Mouse (Mus musculus): ENCODE data around the gene Khsrp. TPM values are rescaled to one million over a fixed set of nuclear protein-coding genes. Genes with fewer than 3 reads are reported as not detected.

The Khsrp gene
- polyA plus RNA-seq (2012; rRNA removed): 30.1 and 35.2 TPM in 2 replicates

DNA sequence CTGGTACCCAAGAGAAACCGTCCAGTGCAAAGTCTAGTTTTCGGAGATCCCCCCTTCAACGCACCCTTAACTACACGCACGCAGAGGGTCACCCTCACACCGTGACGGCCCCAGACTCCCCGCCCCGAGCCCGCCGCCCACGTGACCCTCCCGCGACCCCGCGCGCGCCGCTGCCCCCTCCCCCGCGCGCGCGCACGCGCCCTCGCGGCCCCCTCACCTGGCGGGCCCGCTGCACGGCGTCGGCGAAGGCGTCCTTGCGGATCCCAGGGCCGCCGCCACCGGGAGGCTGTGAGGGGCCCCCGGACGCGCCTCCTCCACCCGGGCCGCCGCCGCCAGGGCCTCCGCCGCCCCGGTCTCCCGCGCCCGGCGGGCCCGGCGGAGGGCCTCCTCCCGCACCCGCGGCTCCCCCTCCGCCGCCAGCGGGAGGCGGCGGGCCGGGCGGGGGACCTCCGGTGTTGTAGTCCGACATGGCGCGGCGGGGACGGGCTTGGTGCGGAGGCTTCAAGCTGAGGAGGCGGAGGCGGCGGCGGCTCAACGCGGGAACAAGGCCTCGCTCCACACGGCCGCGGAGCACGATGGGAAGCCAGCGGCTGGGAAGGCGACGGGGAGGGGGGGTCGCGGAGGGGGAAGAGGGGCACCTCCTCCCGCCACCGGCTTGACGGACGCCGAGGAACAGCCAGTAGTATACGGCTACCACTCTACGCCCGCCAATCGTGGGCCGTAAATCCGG, at the start of gene Khsrp:
TSS of gene Khsrp (minus strand) at position 592 of the 730 bp plus-strand sequence.

GRCm38 (mm10) chr17:57078336-57078735, 47.0 kb upstream of the Khsrp start, which contains the start of gene Dennd1c:
Gene Dennd1c (minus strand): TSS chr17:57078514.

DNA sequence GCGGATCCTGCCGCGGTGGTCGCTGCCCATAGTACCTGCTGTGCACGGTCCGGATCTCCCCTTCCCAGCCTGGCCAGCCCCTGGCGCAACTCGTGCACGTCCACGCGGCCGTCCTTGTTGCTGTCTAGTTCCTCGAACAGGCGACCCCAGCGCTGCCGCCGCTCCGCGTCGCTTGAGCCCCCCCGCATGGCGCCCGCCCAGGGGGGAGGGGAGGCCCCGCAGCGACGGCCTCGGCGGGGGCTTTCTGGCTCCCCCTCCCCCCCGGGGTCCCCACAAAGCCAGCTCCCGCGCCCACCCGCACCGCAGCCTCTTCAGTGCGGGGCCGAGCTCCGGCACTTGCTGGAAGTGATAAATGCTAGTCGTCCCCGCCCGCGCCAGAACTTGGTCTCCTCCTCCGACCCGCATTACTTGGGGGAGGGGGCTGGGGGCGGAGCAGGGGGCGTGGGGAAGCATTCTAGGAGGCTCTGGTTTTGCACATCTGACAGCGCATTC, 28.2 kb upstream of the Khsrp start, which contains the start of gene Slc25a23:
TSS of gene Slc25a23 (minus strand) at position 378 of the 492 bp plus-strand sequence.

GRCm38 (mm10) chr17:57058891-57059485, 27.7 kb upstream of the Khsrp start, which contains the start of gene Crb3:
Gene Crb3 (plus strand): TSS chr17:57059105.

DNA sequence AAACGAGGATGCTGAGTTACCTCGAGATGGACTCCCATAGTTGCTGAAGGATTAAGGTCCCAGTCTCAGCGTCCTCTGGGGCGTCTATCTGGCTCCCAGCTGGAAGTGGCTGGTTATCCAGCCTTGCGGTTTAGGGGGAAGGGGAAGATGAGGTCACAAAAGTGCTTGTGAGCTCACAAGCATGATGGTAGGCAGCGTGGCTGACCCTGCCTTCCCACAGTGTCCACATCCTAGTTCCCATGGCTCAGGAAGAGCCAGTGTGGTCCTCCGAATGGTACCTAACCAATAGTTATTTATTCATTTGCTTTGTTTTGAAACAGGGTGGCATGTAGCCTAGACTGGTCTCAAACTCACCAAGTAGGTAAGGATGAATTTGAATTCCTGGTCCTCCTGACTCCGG, 10.2 kb upstream of the Khsrp start, which contains the start of gene Slc25a41:
TSS of gene Slc25a41 (minus strand) at position 101 of the 400 bp plus-strand sequence.

DNA sequence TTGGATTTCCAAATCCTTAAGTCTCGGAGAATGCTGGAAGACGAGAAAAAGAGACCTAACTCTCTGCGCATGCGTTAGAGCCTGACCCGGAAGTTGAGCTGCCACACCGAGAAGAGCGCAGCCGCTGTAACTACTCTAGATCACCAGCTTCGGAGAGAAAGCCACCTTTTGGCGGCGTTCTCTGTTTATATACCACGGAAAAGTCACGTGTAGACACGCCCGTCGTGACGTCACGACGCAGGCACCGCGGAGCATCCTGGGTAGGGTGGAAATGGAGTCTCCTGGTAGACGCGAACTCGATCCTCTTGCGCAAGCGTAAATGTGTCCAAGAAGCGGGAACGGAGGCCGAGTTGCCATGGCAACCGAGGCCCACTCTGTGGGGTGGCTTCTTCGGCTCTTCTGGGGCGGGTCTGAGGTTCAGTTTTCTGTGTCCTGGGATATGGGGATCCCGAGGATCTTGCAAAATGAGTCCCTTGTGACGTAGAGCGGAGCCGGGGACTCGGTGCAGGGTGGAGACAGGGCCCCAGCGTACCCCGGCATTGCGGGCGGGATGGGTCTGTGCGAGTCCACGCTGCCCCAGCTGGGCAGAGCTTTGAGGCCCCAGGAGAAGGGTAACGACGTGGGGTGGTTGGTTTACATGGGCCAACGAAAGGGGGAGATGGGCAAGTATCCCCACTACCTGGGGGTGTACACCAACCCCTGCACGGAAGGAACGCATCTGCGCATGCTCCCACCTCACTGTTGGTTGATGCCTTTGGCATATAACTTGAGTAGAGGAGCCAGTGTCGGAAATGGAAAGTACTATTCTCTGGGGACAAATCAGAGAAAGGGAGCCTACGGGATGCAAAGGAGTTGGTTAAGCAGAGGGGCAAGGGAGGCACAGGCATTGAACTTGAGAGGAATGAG, 19.8 kb downstream of the Khsrp start, which contains the start of the genes Gtf2f1 and Gm17949:
TSS of gene Gtf2f1 (minus strand) at position 53 of the 906 bp plus-strand sequence.
TSS of gene Gm17949 (plus strand) at position 234 of the 906 bp plus-strand sequence.

DNA sequence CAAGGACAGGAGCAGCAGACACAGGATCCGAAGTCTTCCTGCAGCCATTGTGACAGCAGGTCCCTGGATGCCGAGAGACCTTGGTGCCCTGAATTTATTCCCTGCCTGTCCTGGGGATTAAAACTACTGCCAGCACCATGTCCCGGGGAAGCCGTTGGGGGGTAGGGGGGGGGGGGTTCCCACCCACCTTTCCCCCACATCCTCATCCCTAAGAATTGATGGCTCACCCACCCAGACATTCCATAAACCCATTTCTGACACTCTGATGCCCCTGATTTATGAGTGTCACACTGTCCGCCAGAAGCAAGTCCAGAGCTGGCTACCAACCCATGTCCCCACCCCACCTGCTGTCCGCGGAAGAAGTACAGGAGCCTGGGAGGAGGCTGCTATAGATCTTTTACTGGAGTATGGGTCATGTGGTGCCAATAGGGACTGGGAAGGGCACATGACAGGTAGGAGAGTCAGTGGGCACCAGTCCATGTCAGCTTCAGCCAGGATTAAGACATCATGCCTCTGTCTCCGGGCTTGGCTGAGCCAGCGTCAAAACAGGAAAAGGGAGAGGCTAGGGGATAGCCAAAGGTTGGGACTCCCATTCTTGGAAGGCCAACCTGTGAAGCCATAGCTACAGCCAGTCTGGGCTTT, 31.2 kb downstream of the Khsrp start, which contains the start of gene Pspn:
TSS of gene Pspn (minus strand) at position 51 of the 642 bp plus-strand sequence.

DNA sequence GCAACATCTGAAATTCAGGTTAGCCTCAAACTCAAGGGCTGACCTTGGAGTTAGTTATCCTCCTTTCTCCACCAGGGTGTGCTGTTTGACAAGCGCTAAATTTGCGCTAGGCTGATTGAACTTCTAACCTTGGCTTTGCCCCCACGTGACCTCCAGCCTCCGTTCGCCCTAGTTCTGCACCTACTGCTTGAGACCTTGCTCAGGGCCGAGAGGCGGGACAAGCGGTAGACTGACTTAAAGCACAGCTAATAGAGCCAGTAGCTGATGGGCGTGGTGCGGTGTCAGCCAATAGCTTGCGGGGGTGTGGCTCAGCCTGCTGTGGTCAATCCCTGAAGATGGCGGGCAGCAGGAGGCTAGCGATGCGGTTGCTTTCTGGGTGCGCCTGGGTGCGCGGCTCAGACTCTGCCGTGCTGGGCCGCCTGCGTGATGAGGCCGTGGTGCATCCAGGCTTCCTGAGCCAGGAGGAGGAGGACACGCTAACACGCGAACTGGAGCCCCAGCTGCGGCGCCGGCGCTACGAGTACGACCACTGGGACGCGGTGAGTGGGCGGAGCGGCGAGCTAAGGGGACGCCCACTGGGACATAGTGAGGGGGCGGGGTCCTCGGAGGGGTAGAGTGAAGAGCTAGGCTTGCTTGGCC, 34.2 kb downstream of the Khsrp start, which contains the start of gene Alkbh7:
TSS of gene Alkbh7 (plus strand) at position 311 of the 639 bp plus-strand sequence.

DNA sequence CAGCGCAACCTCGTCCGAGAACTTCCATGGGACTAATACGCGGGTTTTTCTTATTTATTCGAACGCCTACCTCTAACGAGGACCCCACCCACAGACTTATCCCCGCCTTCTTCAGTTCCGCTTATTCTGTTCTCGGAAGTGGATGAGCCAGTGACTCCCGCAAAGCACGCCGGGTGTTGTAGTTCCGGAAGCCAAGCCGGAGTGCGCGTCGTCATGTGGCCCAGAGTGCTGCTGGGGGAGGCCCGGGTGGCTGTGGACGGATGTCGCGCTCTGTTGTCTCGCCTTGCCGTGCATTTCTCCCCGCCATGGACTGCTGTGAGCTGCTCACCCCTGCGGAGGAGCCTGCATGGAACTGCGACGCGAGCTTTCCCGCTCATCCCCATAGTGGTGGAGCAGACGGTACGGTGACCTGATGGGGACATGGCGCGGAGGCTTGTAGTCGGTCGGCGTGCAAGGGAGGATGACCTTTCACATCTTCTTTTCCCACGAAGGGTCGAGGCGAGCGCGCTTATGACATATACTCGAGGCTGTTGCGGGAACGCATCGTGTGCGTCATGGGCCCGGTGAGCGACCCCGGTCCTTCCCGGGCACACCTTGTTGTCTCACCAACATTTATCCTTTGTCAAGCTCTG, 41.1 kb downstream of the Khsrp start, which contains the start of gene Clpp:
TSS of gene Clpp (plus strand) at position 191 of the 632 bp plus-strand sequence.

GRCm38 (mm10) chr17:56982013-56982412, 49.3 kb downstream of the Khsrp start, which contains the start of gene Acer1:
Gene Acer1 (minus strand): TSS chr17:56982126.

Other genes starting within 250 kb of the Khsrp start
- gene Rfx2, start 200.5 kb downstream of the Khsrp start, polyA plus RNA-seq (2012; rRNA removed): 8.5 and 10.7 TPM in 2 replicates
- not detected in 2 replicates for gene Acsbg2, start 157.1 kb downstream of the Khsrp start, polyA plus RNA-seq (2012; rRNA removed)
- 0.01 TPM in 2 replicates for gene 1700061G19Rik, start 156.0 kb downstream of the Khsrp start, polyA plus RNA-seq (2012; rRNA removed)
- gene Mllt1, start 96.1 kb downstream of the Khsrp start, polyA plus RNA-seq (2012; rRNA removed): 10.1 and 11.0 TPM in 2 replicates
- not detected in 2 replicates for gene Acer1, start 49.4 kb downstream of the Khsrp start, polyA plus RNA-seq (2012; rRNA removed)
- gene Clpp, start 41.2 kb downstream of the Khsrp start, polyA plus RNA-seq (2012; rRNA removed): 57.9 and 62.5 TPM in 2 replicates
- 9.1 and 11.2 TPM in 2 replicates for gene Alkbh7, start 34.2 kb downstream of the Khsrp start, polyA plus RNA-seq (2012; rRNA removed)
- not detected in 2 replicates for gene Pspn, start 31.5 kb downstream of the Khsrp start, polyA plus RNA-seq (2012; rRNA removed)
- 60.1 and 66.8 TPM in 2 replicates for gene Gtf2f1, start 20.2 kb downstream of the Khsrp start, polyA plus RNA-seq (2012; rRNA removed)
- gene Gm17949, start 20.1 kb downstream of the Khsrp start, polyA plus RNA-seq (2012; rRNA removed): not detected in 2 replicates
- not detected in 2 replicates for gene Slc25a41, start 10.1 kb upstream of the Khsrp start, polyA plus RNA-seq (2012; rRNA removed)
- 4.4 and 5.0 TPM in 2 replicates for gene Crb3, start 27.6 kb upstream of the Khsrp start, polyA plus RNA-seq (2012; rRNA removed)
- gene Slc25a23, start 28.3 kb upstream of the Khsrp start, polyA plus RNA-seq (2012; rRNA removed): 7.2 and 9.3 TPM in 2 replicates
- 0.93 and 1.6 TPM in 2 replicates for gene Dennd1c, start 47.0 kb upstream of the Khsrp start, polyA plus RNA-seq (2012; rRNA removed)
- gene Tubb4a, start 56.3 kb upstream of the Khsrp start, polyA plus RNA-seq (2012; rRNA removed): 0.18 and 0.37 TPM in 2 replicates
- gene Tnfsf9, start 73.8 kb upstream of the Khsrp start, polyA plus RNA-seq (2012; rRNA removed): 0.46 and 0.59 TPM in 2 replicates
- not detected in 2 replicates for gene Cd70, start 118.3 kb upstream of the Khsrp start, polyA plus RNA-seq (2012; rRNA removed)
- gene Tnfsf14, start 162.7 kb upstream of the Khsrp start, polyA plus RNA-seq (2012; rRNA removed): 2.1 and 2.4 TPM in 2 replicates
- 240 and 245 TPM in 2 replicates for gene C3, start 196.6 kb upstream of the Khsrp start, polyA plus RNA-seq (2012; rRNA removed)
- gene Gpr108, start 216.9 kb upstream of the Khsrp start, polyA plus RNA-seq (2012; rRNA removed): 7.1 and 7.9 TPM in 2 replicates
- 6.3 and 7.9 TPM in 2 replicates for gene Trip10, start 217.9 kb upstream of the Khsrp start, polyA plus RNA-seq (2012; rRNA removed)
- gene Vav1, start 247.6 kb upstream of the Khsrp start, polyA plus RNA-seq (2012; rRNA removed): 7.1 and 9.0 TPM in 2 replicates